Mouse (Mus musculus) embryonic stem cell, embryonic (primary cell): ENCODE data around the gene Mtpn.

ENCODE experiments used
- CTCF ChIA-PET, 4 experiments: fragments of 300-600 bp in 2 of 4; fragments of 350-600 bp in 2 of 4; sonication (Branson Sonifier 250); formaldehyde crosslinking; loops; one replicate each; lab custom pipeline; 2022; ENCODE audit warnings: inconsistent platforms in 2 of 4; lab: Charles Lee
- POLR2A ChIA-PET, 4 experiments: fragments of 300-600 bp in 2 of 4; fragments of 350-600 bp in 2 of 4; sonication (Branson Sonifier 250); formaldehyde crosslinking; loops; one replicate each; lab custom pipeline; 2022; ENCODE audit warnings: antibody characterized with exemption in 4 of 4, inconsistent platforms in 1 of 4; lab: Charles Lee

Mtpn gene

DNA sequence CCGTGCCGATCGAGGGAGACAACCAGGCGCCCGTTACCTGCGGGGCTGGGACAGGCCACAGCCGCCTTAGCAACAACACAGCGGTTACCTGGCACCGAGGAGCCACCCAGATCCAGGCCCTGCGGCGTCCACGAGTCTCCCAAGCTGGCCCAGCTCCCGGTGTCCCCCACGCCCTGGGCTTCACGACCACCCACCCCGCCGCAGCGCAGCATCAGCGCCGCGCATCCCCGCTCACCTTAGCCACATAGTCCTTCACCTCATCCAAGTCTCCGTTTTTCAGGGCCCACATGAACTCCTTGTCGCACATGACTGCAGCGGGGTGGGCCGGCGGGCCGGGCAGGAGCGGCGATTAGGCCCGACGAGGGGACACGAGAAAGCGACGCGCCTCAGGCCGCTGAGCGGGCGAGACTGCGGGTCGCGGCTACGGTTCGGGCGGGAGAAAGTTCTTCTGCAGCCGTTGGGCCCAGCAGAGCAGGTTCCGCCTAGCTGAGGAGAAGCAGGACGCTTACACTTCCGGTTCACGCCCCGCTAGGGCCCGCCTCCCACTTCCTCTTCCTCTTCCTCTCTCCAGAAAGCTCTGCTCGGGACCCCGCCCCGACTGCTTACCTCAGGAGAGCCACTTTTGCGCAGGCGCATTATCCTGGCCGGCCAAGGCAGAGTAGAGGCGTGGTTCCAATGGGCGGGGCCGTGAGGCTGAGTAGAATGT is at the start of gene Mtpn:
Mtpn (minus strand) TSS at position 585 of the 706 bp plus-strand sequence.
- CTCF ChIA-PET: no interaction called here

DNA sequence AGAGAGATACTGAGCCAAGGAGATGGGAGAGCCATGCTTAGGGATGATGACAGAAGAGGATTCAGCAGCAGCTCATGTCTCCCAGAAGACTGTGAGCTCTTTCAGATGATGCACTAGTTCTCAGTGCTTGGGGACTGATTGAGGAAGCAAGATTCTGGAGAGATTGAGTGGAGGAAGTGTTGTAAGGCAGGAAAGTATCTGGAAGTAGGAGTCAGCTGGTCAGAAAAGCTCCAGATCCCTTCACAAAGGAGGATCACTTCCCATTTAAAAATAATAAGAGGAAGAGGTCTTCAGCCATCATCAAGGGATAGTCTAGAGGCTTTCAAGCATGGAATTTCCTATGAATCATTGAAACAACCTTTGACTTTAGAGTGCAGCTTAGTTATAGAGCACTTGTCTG is 29.0 kb upstream of the Mtpn start:
- POLR2A ChIA-PET: interaction anchor here in 1 of 4 experiments (0.5 kb wide), 1 partner anchor 112 kb away, joined by 3 read pairs; no protein-coding TSS in a partner anchor
- CTCF ChIA-PET: interaction anchor here in 3 of 4 experiments (0.6 to 2.7 kb wide), 7 partner anchors 20 to 1330 kb away, joined by 3 to 22 read pairs (median 8); no protein-coding TSS in a partner anchor

More for the DNA sequence above, at the start of gene Mtpn:
- POLR2A ChIA-PET: interaction anchor here in 2 of 4 experiments (0.5 to 1.7 kb wide), 9 partner anchors 10 to 219 kb away, joined by 3 to 5 read pairs (median 3); no protein-coding TSS in a partner anchor

DNA sequence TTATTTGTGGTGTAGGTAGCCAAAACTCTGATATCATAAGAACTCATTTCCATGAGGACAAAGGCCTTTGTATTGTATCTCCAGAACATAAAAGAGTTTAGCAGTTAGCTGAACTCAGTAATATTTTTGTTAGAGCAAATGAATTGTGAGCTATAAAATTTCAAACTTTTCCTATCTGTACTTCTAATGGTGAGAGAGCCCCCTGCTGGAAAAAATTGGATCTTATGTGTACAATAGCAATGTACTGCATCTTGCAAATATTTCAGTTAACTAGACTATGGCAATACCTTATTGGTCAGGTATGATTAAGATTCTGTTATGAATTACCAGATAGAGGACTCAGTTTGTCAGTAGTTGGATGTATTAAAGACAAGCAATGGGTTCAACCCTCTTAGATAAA is 28.1 kb upstream of the Mtpn start:
- CTCF ChIA-PET: interaction anchor here (0.6 to 2.7 kb wide), 18 partner anchors 11 to 757 kb away, joined by 3 to 22 read pairs (median 4); no protein-coding TSS in a partner anchor

DNA sequence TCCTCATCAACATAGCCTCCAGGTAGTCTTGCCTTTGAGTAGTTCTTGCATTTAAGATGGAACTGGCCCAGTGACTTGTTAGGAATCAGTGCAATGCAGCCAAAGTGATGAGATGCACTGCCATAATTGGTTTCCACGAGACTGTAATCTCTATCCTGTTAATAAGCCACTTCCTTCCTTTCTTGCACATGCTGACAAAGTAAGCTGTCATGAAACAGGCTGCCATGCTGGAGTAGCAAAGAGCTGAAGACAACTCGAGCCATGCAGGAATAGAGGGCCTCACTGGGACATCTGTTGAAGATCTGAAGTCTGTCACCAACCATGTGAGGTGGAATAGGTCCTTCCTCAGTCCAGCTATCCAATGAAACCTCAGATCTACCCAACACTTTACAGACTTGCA is 20.3 kb upstream of the Mtpn start:
- POLR2A ChIA-PET: no interaction called here
- CTCF ChIA-PET: interaction anchor here in 1 of 4 experiments (0.5 kb wide), 1 partner anchor 255 kb away, joined by 5 read pairs; no protein-coding TSS in a partner anchor

More for the DNA sequence above, 28.1 kb upstream of the Mtpn start:
- POLR2A ChIA-PET: no interaction called here

DNA sequence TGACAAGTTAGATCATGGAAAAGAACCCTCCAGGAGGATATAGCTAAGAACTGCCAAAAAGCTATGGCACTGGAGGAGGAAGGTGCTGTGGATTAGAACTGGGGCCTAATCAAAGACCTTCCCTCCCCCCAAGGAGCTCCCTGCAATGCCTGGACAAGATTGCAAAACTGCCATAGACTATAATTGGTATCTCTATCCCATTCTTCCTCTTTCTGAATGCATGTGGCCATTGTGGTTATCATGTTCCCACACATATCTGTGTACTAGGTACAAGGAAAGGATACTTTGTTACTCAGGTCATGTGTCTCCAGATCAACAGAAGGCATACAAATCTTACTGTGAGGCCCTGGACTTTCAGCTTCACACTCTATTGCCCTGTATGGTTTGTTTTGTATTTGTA is 4.7 kb upstream of the Mtpn start:
- ChIA-PET CTCF (no interaction called here), POLR2A (interaction anchor here in 1 of 4 experiments (1.0 kb wide), 1 partner anchor 18 kb away, joined by 3 read pairs; no protein-coding TSS in a partner anchor)

DNA sequence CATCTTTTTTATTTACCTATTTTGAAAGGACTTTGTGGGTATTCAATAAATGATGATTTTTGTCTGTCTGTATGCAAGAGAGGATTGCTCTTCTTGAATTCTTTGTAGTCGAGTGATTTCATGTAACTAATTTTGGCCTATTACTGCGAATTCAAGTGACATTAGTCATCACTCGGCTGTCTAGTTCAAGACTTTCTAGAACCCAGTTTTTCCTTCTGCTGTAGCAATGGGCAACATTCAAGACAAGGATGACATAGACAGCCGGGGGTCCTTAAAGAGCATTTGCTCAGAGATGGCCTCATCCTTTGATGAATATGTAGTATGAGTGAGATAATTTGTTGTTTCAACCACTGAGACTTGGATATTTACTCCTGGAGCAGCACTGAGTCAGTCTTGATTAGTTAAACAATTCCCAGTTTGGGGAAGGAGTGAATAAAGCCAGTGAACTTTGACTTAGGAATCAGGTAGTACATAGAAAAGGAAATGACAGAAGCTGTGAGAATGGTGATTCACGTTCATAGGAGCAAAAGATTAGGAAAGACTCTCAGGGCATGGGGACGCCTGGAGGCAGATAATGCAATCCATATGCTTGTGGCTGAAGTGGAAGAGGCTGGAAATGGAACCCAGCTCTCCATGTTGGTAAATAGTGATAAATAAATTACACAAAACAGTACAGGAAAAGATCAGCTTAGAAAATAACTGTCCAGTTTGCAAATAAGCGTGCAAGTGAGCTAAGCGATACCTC is 3.1 kb upstream of the Mtpn start:
- POLR2A ChIA-PET: no interaction called here
- CTCF ChIA-PET: interaction anchor here in 1 of 4 experiments (1.0 kb wide), 1 partner anchor 163 kb away, joined by 3 read pairs; no protein-coding TSS in a partner anchor

DNA sequence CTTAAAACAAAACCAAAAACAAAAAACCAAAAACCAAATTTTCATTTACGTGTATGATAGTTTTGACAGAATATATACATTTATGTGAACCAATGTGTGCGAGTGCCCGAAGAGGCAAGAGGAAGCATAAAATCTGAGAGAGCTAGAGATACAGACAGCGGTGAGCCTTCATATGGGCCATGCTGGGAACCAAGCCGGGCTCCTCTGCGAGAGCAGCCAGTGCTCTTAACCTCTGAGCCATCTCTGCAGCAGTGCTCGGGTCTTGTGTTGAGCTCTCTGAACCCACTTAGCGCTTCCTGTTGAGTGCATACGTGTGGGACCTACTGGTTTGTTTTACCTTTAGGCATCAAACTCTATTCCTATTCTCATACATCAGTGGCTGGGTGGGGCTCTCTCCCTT is 689 bp upstream of the Mtpn start:
- POLR2A ChIA-PET: interaction anchor here in 2 of 4 experiments (0.5 to 1.0 kb wide), 3 partner anchors 14 to 189 kb away, joined by 3 to 4 read pairs (median 4); no protein-coding TSS in a partner anchor
- CTCF ChIA-PET: no interaction called here

DNA sequence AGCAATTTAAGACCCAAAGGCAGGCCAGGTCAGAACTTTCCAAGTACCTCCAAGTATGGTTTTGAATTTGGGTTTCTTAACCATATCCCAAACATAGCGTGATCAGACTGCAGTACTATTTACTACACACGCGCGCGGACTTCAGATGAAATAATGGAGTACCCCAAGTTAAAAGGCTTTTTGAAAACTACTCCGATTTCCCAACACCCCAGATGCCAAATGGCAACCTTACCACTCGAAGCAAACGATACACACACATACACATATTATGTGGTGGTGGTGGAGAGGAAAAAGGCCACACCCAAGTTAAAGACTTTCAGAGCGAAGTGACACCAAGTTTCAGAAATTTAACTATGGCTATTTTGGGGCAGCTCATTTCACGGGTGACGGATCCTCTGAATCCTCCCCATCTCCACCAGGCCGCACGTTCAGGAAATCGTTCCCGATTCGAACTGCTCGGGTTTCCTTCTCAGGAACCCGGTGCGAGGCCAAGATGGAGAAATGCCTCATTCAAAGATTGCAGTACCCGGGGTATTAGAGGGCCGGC is 858 bp downstream of the Mtpn start:
- ChIA-PET CTCF (no interaction called here), POLR2A (interaction anchor here in 2 of 4 experiments (0.9 to 1.7 kb wide), 5 partner anchors 10 to 217 kb away, joined by 3 to 5 read pairs (median 3); no protein-coding TSS in a partner anchor)

DNA sequence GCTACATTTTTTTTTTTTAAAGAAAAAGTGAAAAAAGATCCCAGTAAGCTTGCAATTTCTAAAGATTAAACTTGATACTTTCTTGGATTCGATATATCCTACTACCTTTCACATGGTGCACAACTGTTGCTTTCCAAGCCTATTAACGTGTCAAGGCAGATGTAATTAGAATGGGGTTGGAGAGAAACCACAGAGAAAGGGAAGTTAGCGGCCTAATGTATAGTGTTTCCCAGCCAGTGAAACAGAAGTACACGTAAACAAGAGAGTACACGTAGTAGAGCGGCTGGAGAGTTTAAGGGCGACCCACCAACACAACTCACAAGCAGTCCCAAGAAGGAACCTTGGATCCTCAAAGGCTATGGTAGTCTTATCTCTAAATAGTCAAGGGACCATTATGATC is 3.7 kb downstream of the Mtpn start:
- CTCF ChIA-PET: no interaction called here
- POLR2A ChIA-PET: interaction anchor here in 1 of 4 experiments (0.9 to 2.2 kb wide), 2 partner anchors 10 to 12 kb away, joined by 4 to 5 read pairs; no protein-coding TSS in a partner anchor

DNA sequence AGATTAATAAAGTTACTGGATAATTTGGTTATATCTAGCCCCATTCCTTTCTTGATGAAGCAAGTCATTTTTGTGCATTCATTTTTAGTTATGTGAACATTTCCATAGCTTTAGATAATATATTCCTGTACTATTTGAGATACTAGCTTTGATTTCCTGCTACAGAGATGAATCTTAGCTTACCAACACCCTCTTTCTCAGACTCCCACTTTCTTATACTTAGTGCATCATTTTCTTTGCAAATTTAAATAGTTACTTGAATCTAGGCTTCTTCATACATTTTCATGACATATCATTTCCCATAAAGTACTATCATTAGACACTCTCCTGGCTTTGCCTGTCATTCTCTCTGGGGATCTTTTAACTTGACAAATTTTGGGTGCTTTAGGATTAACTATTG is 26.3 kb downstream of the Mtpn start:
- ChIA-PET CTCF (no interaction called here), POLR2A (interaction anchor here in 1 of 4 experiments (1.0 to 2.5 kb wide), 2 partner anchors 9 to 12 kb away, joined by 3 to 12 read pairs; no protein-coding TSS in a partner anchor)

DNA sequence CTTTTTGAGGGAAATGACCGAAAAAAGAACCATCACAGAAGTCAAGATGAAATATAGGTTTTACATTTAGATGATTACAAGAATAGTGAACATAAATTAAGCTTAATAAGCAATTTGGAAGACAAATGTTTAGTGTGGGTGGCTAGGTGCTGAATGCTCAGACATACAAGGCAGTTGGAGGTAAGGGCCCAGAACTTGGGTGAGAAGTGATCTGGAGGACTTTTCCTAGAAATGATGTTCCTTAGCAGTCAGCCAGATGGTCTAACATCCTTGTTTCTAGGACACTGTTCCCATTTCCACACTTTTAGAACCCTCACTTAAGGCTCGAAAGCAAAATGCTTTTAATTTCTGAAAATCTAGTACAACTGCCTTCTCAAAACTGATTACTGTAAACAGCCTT is 34.9 kb downstream of the Mtpn start:
- ChIA-PET POLR2A (no interaction called here), CTCF (no interaction called here)

DNA sequence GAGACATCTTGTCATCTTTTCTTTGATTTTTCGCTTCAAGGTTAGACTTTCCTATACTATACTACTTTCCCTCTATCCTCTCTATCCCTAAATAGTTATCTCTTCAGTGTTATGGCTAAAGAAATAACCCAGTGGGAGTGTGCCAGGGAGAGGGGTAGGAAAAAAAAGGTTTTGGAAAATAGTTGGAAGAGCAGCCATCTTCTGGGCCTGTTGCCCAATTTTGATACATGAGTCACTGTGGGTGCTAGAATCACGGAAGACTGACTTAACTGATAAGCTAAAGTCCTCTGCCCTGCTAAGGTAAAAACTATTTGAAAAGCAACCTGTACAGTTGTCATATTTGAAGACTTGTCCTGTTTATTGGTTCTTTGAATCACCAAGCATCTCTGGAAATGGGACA is 36.8 kb downstream of the Mtpn start:
- ChIA-PET CTCF (no interaction called here), POLR2A (interaction anchor here in 1 of 4 experiments (1.1 kb wide), 1 partner anchor 32 kb away, joined by 3 read pairs; no protein-coding TSS in a partner anchor)

DNA sequence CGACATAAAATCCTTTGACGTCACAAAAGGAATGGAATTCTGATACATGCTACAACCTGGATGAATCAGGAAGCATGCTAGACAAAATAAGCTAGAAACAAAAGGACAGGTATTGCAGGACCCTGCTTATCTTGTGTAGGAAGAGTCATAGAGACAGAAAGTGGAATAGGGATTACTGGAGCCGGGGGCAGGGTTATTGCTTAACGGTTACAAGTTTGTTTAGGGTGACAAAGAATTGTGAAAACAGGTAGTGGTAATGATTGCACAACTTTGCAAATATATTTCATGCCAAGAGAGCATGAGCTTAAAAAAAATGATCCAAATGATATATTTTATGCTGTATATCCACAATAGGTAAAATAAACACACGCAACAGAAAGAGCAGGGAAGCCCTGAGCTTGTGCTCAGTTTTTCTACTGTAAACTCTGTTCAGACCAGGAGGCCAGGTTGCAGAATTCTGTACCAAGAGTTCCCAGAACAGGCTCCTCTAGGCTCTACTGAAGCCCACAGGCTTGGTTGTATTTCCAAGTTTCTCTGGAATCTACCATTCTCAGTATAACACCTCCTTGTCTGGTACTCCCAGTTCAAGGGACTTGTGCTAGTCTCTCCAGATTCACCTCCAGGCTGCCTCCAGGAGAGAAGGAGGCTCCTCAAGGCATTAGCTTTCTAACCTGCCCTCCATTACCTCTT is 39.6 kb downstream of the Mtpn start:
- ChIA-PET CTCF (no interaction called here), POLR2A (interaction anchor here in 1 of 4 experiments (0.6 kb wide), 1 partner anchor 365 kb away, joined by 4 read pairs; no protein-coding TSS in a partner anchor)

DNA sequence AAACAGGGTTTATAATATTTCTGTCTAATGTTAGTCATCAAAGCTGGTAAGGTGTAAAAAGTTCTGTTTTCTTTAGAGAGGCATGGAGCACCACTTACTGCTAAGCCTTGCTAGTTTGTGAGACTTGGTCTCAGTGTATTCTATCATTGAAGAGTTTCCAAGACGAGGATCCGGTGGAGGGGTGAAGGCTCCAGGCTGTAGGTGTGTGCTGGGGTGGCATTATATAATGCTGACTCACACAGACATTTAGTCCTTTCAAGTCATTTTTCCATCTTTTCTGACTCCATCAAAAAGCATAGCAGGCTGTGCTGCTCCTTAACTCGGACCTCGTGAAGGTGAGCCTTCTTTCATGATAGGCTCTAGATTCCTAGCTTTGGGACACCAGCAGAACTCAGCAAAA is 42.3 kb downstream of the Mtpn start:
- POLR2A ChIA-PET: no interaction called here
- CTCF ChIA-PET: no interaction called here

DNA sequence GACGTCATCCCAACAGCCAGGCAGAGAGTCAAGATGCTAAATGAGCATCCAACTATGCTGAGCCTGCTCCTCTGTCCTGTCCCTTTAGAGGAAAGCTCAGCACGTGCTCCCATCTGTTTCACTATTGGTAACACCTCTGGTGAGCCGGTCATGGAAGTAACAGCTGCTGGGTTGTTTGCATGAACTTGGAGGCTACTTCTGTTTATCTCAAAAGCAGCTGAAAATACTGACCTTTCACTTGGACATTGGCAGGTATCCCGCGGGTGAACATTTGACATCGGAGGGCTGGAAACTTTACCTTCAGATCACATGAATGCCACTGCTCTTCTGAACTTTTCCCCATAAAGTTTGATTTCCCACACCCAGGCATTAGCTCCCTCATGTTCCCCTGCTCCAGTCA is 45.8 kb downstream of the Mtpn start:
- POLR2A ChIA-PET: interaction anchor here in 1 of 4 experiments (0.6 to 1.9 kb wide), 3 partner anchors 10 to 14 kb away, joined by 3 to 5 read pairs (median 4); no protein-coding TSS in a partner anchor
- CTCF ChIA-PET: no interaction called here

DNA sequence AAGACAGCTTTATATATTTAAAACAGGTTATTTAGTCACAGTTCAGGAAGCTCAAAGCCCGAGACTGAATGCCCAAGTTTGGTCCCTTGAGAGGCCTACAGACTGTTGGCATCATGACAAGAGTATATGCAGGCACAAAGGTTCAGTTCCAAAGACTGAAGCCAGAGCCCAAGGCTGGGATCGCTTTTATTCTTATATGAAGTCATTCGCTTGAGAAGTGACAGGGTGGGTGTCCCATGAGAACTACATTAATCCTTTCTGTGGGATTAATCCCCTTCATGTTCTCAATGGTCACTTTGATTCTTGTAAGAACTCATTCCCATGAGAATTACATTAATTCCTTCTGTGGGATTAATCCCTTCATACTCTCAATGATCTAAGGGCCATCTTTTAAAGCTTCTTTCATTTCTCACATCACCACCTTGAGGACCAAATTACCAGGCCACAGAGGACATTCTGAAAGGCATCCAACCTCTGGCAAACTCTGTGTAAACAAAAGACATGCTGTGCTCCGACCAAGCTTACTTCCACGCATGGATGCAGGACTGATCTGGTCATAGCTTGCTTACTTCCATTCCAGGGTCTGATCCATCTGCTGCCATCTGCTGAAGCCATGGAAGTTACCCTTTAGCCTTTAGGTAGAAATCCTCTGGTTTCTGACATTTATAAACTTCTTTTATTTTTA is 59.9 kb downstream of the Mtpn start:
- POLR2A ChIA-PET: interaction anchor here in 1 of 4 experiments (0.7 kb wide), 1 partner anchor 14 kb away, joined by 3 read pairs; no protein-coding TSS in a partner anchor
- CTCF ChIA-PET: interaction anchor here in 1 of 4 experiments (0.6 kb wide), 1 partner anchor 130 kb away, joined by 3 read pairs; no protein-coding TSS in a partner anchor

DNA sequence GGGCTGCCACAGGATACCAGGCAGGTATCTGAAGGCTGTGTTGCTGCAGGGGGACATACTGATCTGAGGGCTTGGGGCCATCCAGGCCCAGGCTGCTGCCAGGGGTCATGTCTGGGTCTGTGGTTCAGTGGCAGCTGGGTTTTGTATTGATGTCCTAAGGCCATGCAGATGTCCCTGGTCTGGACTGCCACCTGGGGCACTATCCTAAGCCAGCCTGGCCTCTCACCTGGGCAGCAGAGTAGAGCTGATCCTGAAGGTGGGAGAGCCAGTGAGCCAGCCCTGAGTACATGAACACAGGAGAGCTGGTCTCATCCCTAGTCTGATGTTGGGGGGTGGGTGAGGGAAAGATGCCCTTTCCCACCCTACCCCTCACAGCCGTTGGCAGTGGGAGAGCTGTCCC is 62.9 kb downstream of the Mtpn start:
- ChIA-PET POLR2A (no interaction called here), CTCF (interaction anchor here in 1 of 4 experiments (0.6 kb wide), 1 partner anchor 64 kb away, joined by 3 read pairs; no protein-coding TSS in a partner anchor)
